Mouse (Mus musculus): ENCODE results near the gene Rps6kb2. TPM values are rescaled to one million over a fixed set of nuclear protein-coding genes. Genes with fewer than 3 reads are reported as not detected.
"Not testable (repeated sequence)": the region's sequence is repeated elsewhere in the genome, so short reads cannot be mapped to it uniquely, and the experiment has no call there.

The Rps6kb2 gene
- polyA plus RNA-seq, 1 experiment from 2014 or later, result 46.8 TPM

- H3K36me3 ChIP-seq (ENCODE audit: control insufficient read depth, insufficient read depth, low read length), result no peaks in the 10 kb centered on the region
- no peak within 1 kb of the TSS for H3K4me3 ChIP-seq (ENCODE audit: low read depth, low read length)
- no peaks in the 10 kb centered on the region for H3K4me1 ChIP-seq (ENCODE audit: control insufficient read depth, insufficient read depth, low read length)
- no peaks in the 10 kb centered on the region for H3K9me3 ChIP-seq (ENCODE audit: control insufficient read depth, low read length)
- ATAC-seq (ENCODE audit: low FRiP score) (no peak), DNase-seq (ENCODE audit: low spot score, missing footprints) (no peak)
- no peak within 1 kb of the TSS for H3K9ac ChIP-seq (ENCODE audit: low read length)
- 69% methylated on average over 2 of the region's 2 CpGs for WGBS
- no peak within 1 kb of the TSS for H3K27ac ChIP-seq (ENCODE audit: low read depth, low read length)
- H3K27me3 ChIP-seq (ENCODE audit: control insufficient read depth, insufficient read depth, low read length), result no peaks in the 10 kb centered on the region
- no peak within 1 kb of the TSS for H3K4me2 ChIP-seq
Observed at GRCm38 (mm10) chr19:4139446-4139845, 23.7 kb downstream of the Rps6kb2 start, which contains the start of gene Gpr152. TSS of gene Gpr152 (plus strand) at chr19:4139787.

- WGBS, result 82% methylated on average over 5 of the region's 5 CpGs
- H3K9ac ChIP-seq (ENCODE audit: low read length), result no peak overlapping the region
- H3K4me1 ChIP-seq (ENCODE audit: control insufficient read depth, insufficient read depth, low read length), result no peaks in the 10 kb centered on the region
- no peak overlapping the region for H3K27ac ChIP-seq (ENCODE audit: low read depth, low read length)
- DNase-seq (ENCODE audit: low spot score, missing footprints) (no peak), ATAC-seq (ENCODE audit: low FRiP score) (no peak)
- no peaks in the 10 kb centered on the region for H3K9me3 ChIP-seq (ENCODE audit: control insufficient read depth, low read length)
- no peak overlapping the region for H3K4me2 ChIP-seq
- H3K36me3 ChIP-seq (ENCODE audit: control insufficient read depth, insufficient read depth, low read length), result no peaks in the 10 kb centered on the region; the same call in 1 of the 2 replicates
- H3K4me3 ChIP-seq (ENCODE audit: low read depth, low read length), result no peak overlapping the region
- no peaks in the 10 kb centered on the region for H3K27me3 ChIP-seq (ENCODE audit: control insufficient read depth, insufficient read depth, low read length)
Observed at GRCm38 (mm10) chr19:4137913-4138312, 25.2 kb downstream of the Rps6kb2 start.

- 79% methylated on average over 5 of the region's 5 CpGs for WGBS
- no peak for ATAC-seq (ENCODE audit: low FRiP score)
Observed at GRCm38 (mm10) chr19:4136463-4136862, 26.7 kb downstream of the Rps6kb2 start.

GRCm38 (mm10) chr19:4135963-4136345 is 27.2 kb downstream of the Rps6kb2 start:
- H3K36me3 ChIP-seq (ENCODE audit: control insufficient read depth, insufficient read depth, low read length); H3K9me3 ChIP-seq (ENCODE audit: control insufficient read depth, low read length); ATAC-seq (ENCODE audit: low FRiP score); H3K4me3 ChIP-seq (ENCODE audit: low read depth, low read length); H3K4me1 ChIP-seq (ENCODE audit: control insufficient read depth, insufficient read depth, low read length); DNase-seq (ENCODE audit: low spot score, missing footprints); H3K27me3 ChIP-seq (ENCODE audit: control insufficient read depth, insufficient read depth, low read length); H3K9ac ChIP-seq (ENCODE audit: low read length); H3K4me2 ChIP-seq; H3K27ac ChIP-seq (ENCODE audit: low read depth, low read length): not testable (repeated sequence)
- WGBS, result 28% methylated on average over 8 of the region's 8 CpGs

More at GRCm38 (mm10) chr19:4136463-4136862, 26.7 kb downstream of the Rps6kb2 start:
- peaks cover 3% of the 10 kb centered on the region for H3K36me3 ChIP-seq (ENCODE audit: control insufficient read depth, insufficient read depth, low read length)
- no peak overlapping the region for H3K27ac ChIP-seq (ENCODE audit: low read depth, low read length)
- H3K4me1 ChIP-seq (ENCODE audit: control insufficient read depth, insufficient read depth, low read length), result no peaks in the 10 kb centered on the region
- H3K4me2 ChIP-seq, result no peak overlapping the region
- H3K27me3 ChIP-seq (ENCODE audit: control insufficient read depth, insufficient read depth, low read length), result no peaks in the 10 kb centered on the region
- H3K9ac ChIP-seq (ENCODE audit: low read length), result no peak overlapping the region
- no peaks in the 10 kb centered on the region for H3K9me3 ChIP-seq (ENCODE audit: control insufficient read depth, low read length)
- H3K4me3 ChIP-seq (ENCODE audit: low read depth, low read length), result no peak overlapping the region
- DNase-seq (ENCODE audit: low spot score, missing footprints), result no peak

GRCm38 (mm10) chr19:4135229-4135962 is 27.8 kb downstream of the Rps6kb2 start:
- 83% methylated on average over 6 of the region's 6 CpGs for WGBS
- not testable (repeated sequence) for H3K9me3 ChIP-seq (ENCODE audit: control insufficient read depth, low read length); H3K36me3 ChIP-seq (ENCODE audit: control insufficient read depth, insufficient read depth, low read length); DNase-seq (ENCODE audit: low spot score, missing footprints); H3K4me1 ChIP-seq (ENCODE audit: control insufficient read depth, insufficient read depth, low read length); H3K9ac ChIP-seq (ENCODE audit: low read length); ATAC-seq (ENCODE audit: low FRiP score); H3K27ac ChIP-seq (ENCODE audit: low read depth, low read length); H3K4me3 ChIP-seq (ENCODE audit: low read depth, low read length); H3K4me2 ChIP-seq; H3K27me3 ChIP-seq (ENCODE audit: control insufficient read depth, insufficient read depth, low read length)

GRCm38 (mm10) chr19:4134354-4134753 is 28.8 kb downstream of the Rps6kb2 start:
- Histone ChIP-seq H3K27me3 (ENCODE audit: control insufficient read depth, insufficient read depth, low read length) (no peaks in the 10 kb centered on the region), H3K9ac (ENCODE audit: low read length) (no peak overlapping the region), H3K9me3 (ENCODE audit: control insufficient read depth, low read length) (no peaks in the 10 kb centered on the region), H3K4me2 (no peak overlapping the region), H3K27ac (ENCODE audit: low read depth, low read length) (no peak overlapping the region), H3K36me3 (ENCODE audit: control insufficient read depth, insufficient read depth, low read length) (peaks cover 4% of the 10 kb centered on the region), H3K4me3 (ENCODE audit: low read depth, low read length) (no peak overlapping the region), H3K4me1 (ENCODE audit: control insufficient read depth, insufficient read depth, low read length) (no peaks in the 10 kb centered on the region)
- WGBS, result 85% methylated on average over 4 of the region's 4 CpGs
- DNase-seq (ENCODE audit: low spot score, missing footprints), result no peak
- no peak for ATAC-seq (ENCODE audit: low FRiP score)

GRCm38 (mm10) chr19:4131768-4132167 is 31.4 kb downstream of the Rps6kb2 start:
- H3K36me3 ChIP-seq (ENCODE audit: control insufficient read depth, insufficient read depth, low read length), result peaks cover 8% of the 10 kb centered on the region
- H3K27me3 ChIP-seq (ENCODE audit: control insufficient read depth, insufficient read depth, low read length), result no peaks in the 10 kb centered on the region
- WGBS, result 91% methylated on average over 2 of the region's 2 CpGs

GRCm38 (mm10) chr19:4131075-4131474 is 32.1 kb downstream of the Rps6kb2 start:
- 95% methylated on average over 5 of the region's 5 CpGs for WGBS
- Histone ChIP-seq H3K4me3 (ENCODE audit: low read depth, low read length) (no peak overlapping the region), H3K4me1 (ENCODE audit: control insufficient read depth, insufficient read depth, low read length) (peaks cover 8% of the 10 kb centered on the region), H3K9me3 (ENCODE audit: control insufficient read depth, low read length) (no peaks in the 10 kb centered on the region), H3K27ac (ENCODE audit: low read depth, low read length) (no peak overlapping the region), H3K36me3 (ENCODE audit: control insufficient read depth, insufficient read depth, low read length) (peaks cover 8% of the 10 kb centered on the region), H3K4me2 (no peak overlapping the region), H3K9ac (ENCODE audit: low read length) (no peak overlapping the region), H3K27me3 (ENCODE audit: control insufficient read depth, insufficient read depth, low read length) (no peaks in the 10 kb centered on the region)
- ATAC-seq (ENCODE audit: low FRiP score) (no peak), DNase-seq (ENCODE audit: low spot score, missing footprints) (peak; percentile 57)

More at GRCm38 (mm10) chr19:4131768-4132167, 31.4 kb downstream of the Rps6kb2 start:
- H3K4me1 ChIP-seq (ENCODE audit: control insufficient read depth, insufficient read depth, low read length), result peaks cover 3% of the 10 kb centered on the region
- ATAC-seq (ENCODE audit: low FRiP score) (no peak), DNase-seq (ENCODE audit: low spot score, missing footprints) (no peak)
- no peak overlapping the region for H3K27ac ChIP-seq (ENCODE audit: low read depth, low read length)
- no peak overlapping the region for H3K4me3 ChIP-seq (ENCODE audit: low read depth, low read length)
- no peaks in the 10 kb centered on the region for H3K9me3 ChIP-seq (ENCODE audit: control insufficient read depth, low read length)
- no peak overlapping the region for H3K9ac ChIP-seq (ENCODE audit: low read length)
- no peak overlapping the region for H3K4me2 ChIP-seq

- peaks cover 9% of the 10 kb centered on the region for H3K4me1 ChIP-seq (ENCODE audit: control insufficient read depth, insufficient read depth, low read length)
- 91% methylated on average over 4 of the region's 4 CpGs for WGBS
- H3K4me3 ChIP-seq (ENCODE audit: low read depth, low read length), result no peak overlapping the region
- H3K9ac ChIP-seq (ENCODE audit: low read length), result no peak overlapping the region
- H3K9me3 ChIP-seq (ENCODE audit: control insufficient read depth, low read length), result no peaks in the 10 kb centered on the region
- H3K27ac ChIP-seq (ENCODE audit: low read depth, low read length), result no peak overlapping the region
- H3K27me3 ChIP-seq (ENCODE audit: control insufficient read depth, insufficient read depth, low read length), result no peaks in the 10 kb centered on the region
- H3K36me3 ChIP-seq (ENCODE audit: control insufficient read depth, insufficient read depth, low read length), result peaks cover 8% of the 10 kb centered on the region
- ATAC-seq (ENCODE audit: low FRiP score) (no peak), DNase-seq (ENCODE audit: low spot score, missing footprints) (peak; percentile 31)
- no peak overlapping the region for H3K4me2 ChIP-seq
Observed at GRCm38 (mm10) chr19:4130106-4130505, 33.0 kb downstream of the Rps6kb2 start.

Measured in midbrain, embryonic 11.5 days (tissue).